Mouse (Mus musculus): Measurements from ENCODE around the gene LTO1. TPM values are rescaled to one million over a fixed set of nuclear protein-coding genes. Genes with fewer than 3 reads are reported as not detected.

Gene LTO1
- polyA plus RNA-seq, 1 experiment from 2014 or later: 27.9 TPM

DNA sequence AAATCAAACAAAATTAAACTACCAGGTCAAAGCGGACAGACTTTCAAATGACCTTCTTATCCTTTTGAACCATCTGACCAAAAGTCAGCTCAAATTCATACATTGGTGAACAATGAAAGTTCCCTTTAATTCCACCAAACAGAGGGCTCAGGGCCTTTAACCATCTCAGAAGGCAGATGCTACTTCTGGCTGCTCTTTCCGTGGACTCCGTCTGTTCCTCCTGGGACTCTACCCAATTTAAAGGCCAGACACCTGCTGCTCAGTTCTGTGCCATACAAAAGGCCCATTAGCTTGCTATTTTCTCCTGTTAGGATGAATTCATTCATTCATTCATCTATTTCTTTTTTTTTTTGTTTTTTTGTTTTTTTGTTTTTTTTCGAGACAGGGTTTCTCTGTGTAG is 2.0 kb upstream of the LTO1 start:
- no peak for ATAC-seq (replicated peaks; ENCODE audit: low FRiP score)
- Histone ChIP-seq H3K36me3 (peaks cover 7% of the 10 kb centered on the region), H3K9me3 (replicated peaks) (no peaks in the 10 kb centered on the region), H3K4me1 (peaks cover 16% of the 10 kb centered on the region), H3K27me3 (0 out of 2 replicates have a peak, but pooled peaks cover 10% of the 10 kb centered on the region), H3K27ac (no peak overlapping the region), H3K9ac (no peak overlapping the region), H3K4me2 (no peak overlapping the region), H3K4me3 (replicated peaks) (no peak overlapping the region)
- WGBS: 80% methylated on average over 4 of the region's 4 CpGs

- Histone ChIP-seq H3K27me3 (no peaks in the 10 kb centered on the region), H3K27ac (peak overlapping the region; percentile 73), H3K36me3 (peaks cover 21% of the 10 kb centered on the region), H3K9ac (no peak overlapping the region), H3K4me1 (peaks cover 16% of the 10 kb centered on the region), H3K4me3 (replicated peaks) (peak overlapping the region; percentile 78), H3K4me2 (peak overlapping the region; percentile 87), H3K9me3 (replicated peaks) (no peaks in the 10 kb centered on the region)
- peak; percentile 91 for ATAC-seq (replicated peaks; ENCODE audit: low FRiP score)
- WGBS: 6% methylated on average over 17 of the region's 17 CpGs
Observed at GRCm38 (mm10) chr7:144914296-144914947, 478 bp upstream of the LTO1 start.

DNA sequence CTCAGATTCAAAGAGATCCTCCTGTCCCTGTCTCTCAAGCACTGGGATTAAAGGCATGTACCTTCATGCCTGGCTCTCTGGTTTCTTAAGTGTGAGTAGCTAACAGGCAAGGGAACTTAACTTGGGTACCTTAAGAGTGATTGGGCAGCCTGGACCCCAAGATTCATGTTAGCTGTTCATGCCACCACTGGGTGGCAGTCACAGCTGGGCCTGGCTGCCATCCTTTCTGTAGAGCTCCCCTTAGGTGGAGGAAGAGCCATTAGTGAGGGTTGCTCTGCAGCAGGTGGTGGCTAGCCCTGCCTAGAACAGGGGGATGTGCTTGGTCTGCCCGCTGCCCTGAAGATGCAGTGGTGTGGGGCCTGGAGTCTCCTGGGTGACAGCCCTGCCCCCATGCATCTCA is 3.9 kb downstream of the LTO1 start:
- no peak for ATAC-seq (replicated peaks; ENCODE audit: low FRiP score)
- no peak overlapping the region for H3K9ac ChIP-seq
- no peak overlapping the region for H3K27ac ChIP-seq
- H3K9me3 ChIP-seq (replicated peaks): no peaks in the 10 kb centered on the region
- peaks cover 16% of the 10 kb centered on the region for H3K4me1 ChIP-seq
- H3K4me2 ChIP-seq: no peak overlapping the region
- peaks cover 46% of the 10 kb centered on the region for H3K36me3 ChIP-seq
- no peak overlapping the region for H3K4me3 ChIP-seq (replicated peaks)
- no peaks in the 10 kb centered on the region for H3K27me3 ChIP-seq
- WGBS: 73% methylated on average over 1 of the region's 1 CpGs

GRCm38 (mm10) chr7:144927591-144927990 is 12.7 kb downstream of the LTO1 start:
- no peak overlapping the region for H3K4me2 ChIP-seq
- 84% methylated on average over 2 of the region's 2 CpGs for WGBS
- ATAC-seq (replicated peaks; ENCODE audit: low FRiP score): no peak

DNA sequence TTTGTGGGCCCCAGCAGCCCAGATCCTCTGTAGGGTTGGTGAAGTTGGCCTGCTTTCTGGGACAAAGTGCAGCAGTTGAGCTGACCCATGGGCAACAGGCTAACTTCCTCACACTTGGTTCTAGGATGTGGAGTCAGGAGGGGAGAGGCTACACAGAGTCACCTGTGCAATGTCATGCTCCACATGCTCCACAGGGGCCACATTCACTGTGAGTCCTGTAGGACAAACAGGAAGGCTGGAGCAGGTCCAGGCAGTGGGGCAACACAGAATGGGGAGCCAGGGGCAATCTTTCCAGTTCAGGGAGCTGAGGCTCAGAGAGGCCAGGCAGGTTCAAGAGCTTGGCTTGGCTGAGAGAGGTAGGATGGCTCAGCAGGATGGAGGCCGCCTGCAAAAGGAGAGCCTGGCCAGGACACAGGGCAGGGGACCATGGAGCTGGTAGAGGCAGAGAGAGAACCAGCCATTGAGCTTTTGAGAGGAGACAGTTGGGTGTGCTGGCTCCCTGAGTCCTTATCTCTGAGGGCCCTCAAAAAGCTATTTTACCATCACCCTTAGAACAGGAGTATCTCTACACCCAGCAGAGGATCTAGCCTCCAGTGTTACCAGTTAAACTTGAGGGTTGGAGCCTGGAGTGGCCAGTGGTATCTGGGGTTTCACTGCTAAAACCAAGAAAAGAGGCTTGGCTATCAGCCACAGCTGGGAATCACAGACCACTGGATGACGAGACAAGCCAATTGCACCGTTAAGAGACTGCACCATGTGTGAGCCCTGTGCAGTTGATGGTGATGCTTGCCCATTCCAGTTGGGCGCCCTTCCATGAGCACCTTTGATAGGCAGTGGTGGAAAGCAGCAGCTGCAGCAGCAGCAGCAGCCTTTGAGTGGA is 13.3 kb downstream of the LTO1 start:
- Histone ChIP-seq H3K9me3 (replicated peaks) (no peaks in the 10 kb centered on the region), H3K4me2 (no peak overlapping the region), H3K4me3 (replicated peaks) (no peak overlapping the region), H3K36me3 (peaks cover 43% of the 10 kb centered on the region), H3K9ac (no peak overlapping the region), H3K27ac (peak overlapping the region; percentile 25), H3K27me3 (no peaks in the 10 kb centered on the region), H3K4me1 (peaks cover 21% of the 10 kb centered on the region)
- 65% methylated on average over 4 of the region's 4 CpGs for WGBS
- ATAC-seq (replicated peaks; ENCODE audit: low FRiP score): no peak

More at GRCm38 (mm10) chr7:144927591-144927990, 12.7 kb downstream of the LTO1 start:
- no peaks in the 10 kb centered on the region for H3K27me3 ChIP-seq
- no peaks in the 10 kb centered on the region for H3K9me3 ChIP-seq (replicated peaks)
- H3K36me3 ChIP-seq: peaks cover 37% of the 10 kb centered on the region
- no peak overlapping the region for H3K27ac ChIP-seq
- H3K4me3 ChIP-seq (replicated peaks): no peak overlapping the region
- no peak overlapping the region for H3K9ac ChIP-seq
- peaks cover 14% of the 10 kb centered on the region for H3K4me1 ChIP-seq

- ATAC-seq (replicated peaks; ENCODE audit: low FRiP score): no peak
- H3K27ac ChIP-seq: peak overlapping the region; percentile 25; the same call in 1 of the 2 replicates
- no peak overlapping the region for H3K4me3 ChIP-seq (replicated peaks)
- H3K36me3 ChIP-seq: peaks cover 49% of the 10 kb centered on the region
- no peaks in the 10 kb centered on the region for H3K27me3 ChIP-seq
- no peak overlapping the region for H3K9ac ChIP-seq
- H3K4me2 ChIP-seq: no peak overlapping the region
- H3K4me1 ChIP-seq: peaks cover 25% of the 10 kb centered on the region
- no peaks in the 10 kb centered on the region for H3K9me3 ChIP-seq (replicated peaks)
- 61% methylated on average over 6 of the region's 6 CpGs for WGBS
Observed at GRCm38 (mm10) chr7:144928889-144929210, 13.9 kb downstream of the LTO1 start.

GRCm38 (mm10) chr7:144929506-144929905 is 14.6 kb downstream of the LTO1 start:
- Histone ChIP-seq H3K9me3 (replicated peaks) (no peaks in the 10 kb centered on the region), H3K9ac (no peak overlapping the region), H3K4me1 (peaks cover 29% of the 10 kb centered on the region), H3K36me3 (peaks cover 53% of the 10 kb centered on the region), H3K4me3 (replicated peaks) (no peak overlapping the region), H3K27me3 (no peaks in the 10 kb centered on the region), H3K4me2 (no peak overlapping the region), H3K27ac (peak overlapping the region; percentile 25; the same call in 1 of the 2 replicates)
- WGBS: 84% methylated on average over 8 of the region's 8 CpGs
- no peak for ATAC-seq (replicated peaks; ENCODE audit: low FRiP score)

- Histone ChIP-seq H3K27ac (no peak overlapping the region), H3K9ac (no peak overlapping the region), H3K36me3 (peaks cover 55% of the 10 kb centered on the region), H3K9me3 (replicated peaks) (no peaks in the 10 kb centered on the region), H3K4me2 (no peak overlapping the region), H3K27me3 (no peaks in the 10 kb centered on the region), H3K4me1 (peaks cover 33% of the 10 kb centered on the region), H3K4me3 (replicated peaks) (no peak overlapping the region)
- no peak for ATAC-seq (replicated peaks; ENCODE audit: low FRiP score)
- WGBS: 63% methylated on average over 5 of the region's 5 CpGs
Observed at GRCm38 (mm10) chr7:144929931-144930330, 15.0 kb downstream of the LTO1 start.

DNA sequence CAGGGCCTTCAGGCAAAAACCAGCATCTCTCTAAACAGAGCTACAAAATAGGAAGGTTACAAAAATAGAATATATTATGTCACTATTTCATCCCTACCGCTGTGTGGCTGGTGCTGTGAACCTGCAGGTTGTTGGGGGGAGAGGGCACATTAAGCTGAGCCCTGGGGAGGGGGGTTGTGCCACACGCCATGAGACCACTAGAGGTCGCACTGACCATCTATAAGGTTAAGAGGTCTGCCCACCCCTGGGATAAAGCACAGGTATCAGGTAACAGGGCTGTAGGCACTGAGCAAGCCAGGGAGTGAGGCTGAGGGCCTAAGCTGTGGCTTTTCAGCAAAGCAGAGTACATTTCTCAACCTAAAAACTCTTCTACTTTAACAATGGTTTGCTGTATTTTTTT is 16.9 kb downstream of the LTO1 start:
- 16% methylated on average over 3 of the region's 3 CpGs for WGBS
- Histone ChIP-seq H3K27me3 (no peaks in the 10 kb centered on the region), H3K27ac (no peak overlapping the region), H3K9me3 (replicated peaks) (no peaks in the 10 kb centered on the region), H3K4me3 (replicated peaks) (no peak overlapping the region), H3K4me2 (no peak overlapping the region), H3K4me1 (peaks cover 52% of the 10 kb centered on the region), H3K36me3 (peaks cover 74% of the 10 kb centered on the region), H3K9ac (no peak overlapping the region)
- ATAC-seq (replicated peaks; ENCODE audit: low FRiP score): no peak

DNA sequence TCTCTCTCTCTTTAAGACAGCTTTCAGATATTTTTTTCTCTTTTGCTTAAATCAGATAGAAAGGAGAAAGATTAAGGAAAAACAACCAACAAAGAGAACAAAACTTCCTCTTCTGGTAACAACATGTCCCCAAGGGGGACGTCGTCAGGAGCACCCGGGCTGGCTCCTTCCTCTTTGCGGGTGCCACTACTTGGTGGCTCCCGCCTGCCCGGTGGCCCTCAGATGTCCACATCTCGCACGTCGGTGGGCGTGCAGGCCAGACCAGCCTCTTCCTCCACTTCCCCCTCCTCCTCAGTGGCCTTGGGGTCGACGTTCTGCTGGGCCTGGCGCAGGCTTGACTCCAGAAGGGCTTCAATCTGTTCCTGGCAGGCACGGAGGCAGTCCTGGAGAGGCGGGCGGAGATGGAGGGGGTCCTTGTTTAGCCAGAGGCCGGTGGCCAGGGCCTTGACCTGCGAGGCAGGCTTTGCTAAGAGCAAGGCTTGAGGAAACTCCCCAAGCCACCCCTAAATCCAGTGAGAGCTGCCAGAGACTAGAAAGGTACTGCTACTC is 17.6 kb downstream of the LTO1 start:
- H3K4me1 ChIP-seq: peaks cover 58% of the 10 kb centered on the region
- no peak overlapping the region for H3K4me3 ChIP-seq (replicated peaks)
- no peak overlapping the region for H3K4me2 ChIP-seq
- H3K36me3 ChIP-seq: peaks cover 80% of the 10 kb centered on the region
- no peaks in the 10 kb centered on the region for H3K9me3 ChIP-seq (replicated peaks)
- H3K9ac ChIP-seq: no peak overlapping the region; the same call in 1 of the 2 replicates
- H3K27me3 ChIP-seq: no peaks in the 10 kb centered on the region
- no peak for ATAC-seq (replicated peaks; ENCODE audit: low FRiP score)
- WGBS: 68% methylated on average over 18 of the region's 18 CpGs
- H3K27ac ChIP-seq: 0 out of 2 replicates have a peak overlapping the region, but pooled peaks have one; percentile 14

DNA sequence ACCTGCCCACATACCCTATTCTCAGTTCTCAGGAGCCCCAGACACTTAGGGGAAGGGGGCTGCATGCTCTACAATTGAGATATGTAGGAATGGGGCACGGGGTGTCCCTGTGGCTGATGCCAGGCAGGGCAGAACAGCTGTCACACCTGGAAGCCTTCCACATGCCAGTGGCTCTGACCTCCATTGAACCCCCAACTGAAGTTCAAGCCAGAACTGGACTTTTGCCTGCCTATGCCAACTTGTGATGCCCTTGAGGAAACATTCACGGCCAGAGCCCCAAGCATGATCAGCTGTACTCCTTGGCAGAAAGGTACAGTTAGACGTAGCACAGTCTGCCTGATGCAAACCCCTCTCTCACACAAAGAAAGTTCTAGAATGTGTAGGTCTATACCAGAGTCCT is 18.4 kb downstream of the LTO1 start:
- no peak for ATAC-seq (replicated peaks; ENCODE audit: low FRiP score)
- H3K36me3 ChIP-seq: peaks cover 80% of the 10 kb centered on the region

GRCm38 (mm10) chr7:144933796-144934195 is 18.9 kb downstream of the LTO1 start:
- no peak for ATAC-seq (replicated peaks; ENCODE audit: low FRiP score)
- no peaks in the 10 kb centered on the region for H3K27me3 ChIP-seq
- H3K4me2 ChIP-seq: peak overlapping the region; percentile 4; the same call in 1 of the 2 replicates
- 83% methylated on average over 8 of the region's 8 CpGs for WGBS
- H3K4me3 ChIP-seq (replicated peaks): no peak overlapping the region
- peak overlapping the region; percentile 48; the same call in 1 of the 2 replicates for H3K27ac ChIP-seq
- peaks cover 58% of the 10 kb centered on the region for H3K4me1 ChIP-seq
- peaks cover 80% of the 10 kb centered on the region for H3K36me3 ChIP-seq
- no peaks in the 10 kb centered on the region for H3K9me3 ChIP-seq (replicated peaks)
- H3K9ac ChIP-seq: no peak overlapping the region

More for the DNA sequence above, 18.4 kb downstream of the LTO1 start:
- no peak overlapping the region for H3K9ac ChIP-seq
- H3K27ac ChIP-seq: 0 out of 2 replicates have a peak overlapping the region, but pooled peaks have one; percentile 48
- WGBS: 86% methylated on average over 3 of the region's 3 CpGs
- no peak overlapping the region for H3K4me2 ChIP-seq
- peaks cover 57% of the 10 kb centered on the region for H3K4me1 ChIP-seq
- no peaks in the 10 kb centered on the region for H3K27me3 ChIP-seq
- H3K4me3 ChIP-seq (replicated peaks): no peak overlapping the region
- no peaks in the 10 kb centered on the region for H3K9me3 ChIP-seq (replicated peaks)

All from kidney, embryonic 15.5 days (tissue).